Mouse (Mus musculus) G1E (cell line): ENCODE measurements around the gene Tbr1.

Experiments used
- CTCF ChIP-seq: IDR thresholded peaks from 2 replicates; pipeline ENCODE4 v1.5.1; 2012; ENCODE audit warnings: low read depth, low read length, inconsistent platforms, mixed read lengths
- TAL1 ChIP-seq: conservative IDR thresholded peaks from 2 replicates; pipeline ENCODE4 v1.6.1; 2012; ENCODE audit warnings: low read depth, low read length, inconsistent platforms, mixed read lengths

DNA sequence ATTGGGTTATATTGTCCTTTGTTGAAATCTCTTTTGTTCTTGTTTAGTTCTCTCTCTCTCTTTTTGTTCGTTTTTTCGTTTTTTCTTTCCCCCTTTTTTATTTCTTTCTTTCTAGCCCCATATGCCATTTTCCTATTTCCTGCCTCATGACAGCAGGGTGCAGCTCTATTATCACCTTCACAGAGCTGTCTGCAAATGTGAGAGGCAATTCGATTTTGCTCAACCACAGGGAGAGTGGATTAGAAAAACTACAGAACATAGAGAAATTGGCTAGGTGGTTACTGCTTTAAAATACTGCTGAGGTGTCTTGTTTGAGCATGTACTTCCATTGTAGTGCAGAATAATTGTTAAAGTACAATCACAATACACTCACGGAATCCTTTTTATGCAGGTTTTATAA is 37.2 kb upstream of the Tbr1 start:
- TF ChIP-seq CTCF (no peak), TAL1 (no peak)
